Mouse (Mus musculus) forelimb bud, embryonic 11.5 days (tissue): ENCODE results near the gene Irf9.

Source experiments
- DNase-seq: peaks from one replicate; pipeline ENCODE4 v3.0.0-alpha.2; 2012; ENCODE audit warnings: low read depth, low spot score

The Irf9 gene

GRCm38 (mm10) chr14:55580731-55581130 lies 22.6 kb upstream of the Irf9 start:
- no peak for DNase-seq

DNA sequence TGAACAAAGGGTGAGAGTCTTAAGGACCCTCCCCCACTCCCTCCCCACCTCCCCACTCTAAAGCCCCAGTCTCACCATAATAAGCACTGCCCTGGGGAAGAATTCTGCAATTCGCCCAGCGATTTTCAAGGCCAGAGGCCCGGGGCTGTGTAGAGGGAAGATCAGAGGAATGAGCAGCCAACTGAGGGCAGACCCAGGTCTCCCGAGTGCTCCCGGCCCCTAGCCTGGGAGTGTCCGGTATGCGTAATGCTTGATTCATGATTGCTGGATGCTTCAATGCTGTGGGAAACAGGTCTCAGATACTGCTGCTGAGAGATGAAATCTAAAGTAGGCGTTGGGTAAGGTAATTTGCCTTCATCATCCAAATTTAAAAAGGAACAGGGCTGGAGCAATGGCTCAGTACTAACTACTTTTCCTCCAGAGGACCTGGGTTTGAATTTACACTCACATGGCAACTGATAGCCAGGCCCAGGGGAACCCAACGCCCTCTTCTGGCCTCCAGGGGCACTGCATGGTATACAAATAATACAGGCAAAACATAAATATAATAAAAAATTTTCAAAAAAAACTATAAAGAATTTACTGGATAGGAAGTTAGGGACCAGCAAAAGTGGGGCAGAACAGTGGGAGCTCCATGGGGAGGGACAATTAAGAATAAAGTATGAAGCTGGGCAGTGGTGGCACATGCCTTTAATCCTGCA lies 21.2 kb upstream of the Irf9 start:
- DNase-seq = no peak

DNA sequence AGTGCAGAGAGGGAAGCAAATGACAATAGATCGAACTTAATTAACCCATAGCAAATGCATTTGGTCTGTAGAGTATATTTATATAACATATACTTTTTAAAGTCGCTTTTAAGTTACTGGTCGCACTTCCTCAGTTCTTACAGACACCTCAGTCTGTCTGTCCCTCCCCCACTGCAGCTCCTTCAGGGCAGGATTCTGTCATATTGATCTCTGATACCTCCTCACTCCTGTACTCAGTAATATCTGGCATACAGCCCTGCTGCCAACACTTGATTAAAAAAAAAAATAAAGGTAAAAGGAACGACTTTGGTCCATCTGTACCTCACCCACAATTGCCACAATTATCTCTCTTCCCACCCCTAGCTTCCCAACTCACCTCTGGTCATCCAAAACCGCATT lies 19.1 kb upstream of the Irf9 start:
- no peak for DNase-seq

GRCm38 (mm10) chr14:55584702-55585565 lies 18.4 kb upstream of the Irf9 start, which contains the start of gene Emc9:
Gene Emc9 (minus strand): TSS chr14:55585302.
- DNase-seq = peak; percentile 36

DNA sequence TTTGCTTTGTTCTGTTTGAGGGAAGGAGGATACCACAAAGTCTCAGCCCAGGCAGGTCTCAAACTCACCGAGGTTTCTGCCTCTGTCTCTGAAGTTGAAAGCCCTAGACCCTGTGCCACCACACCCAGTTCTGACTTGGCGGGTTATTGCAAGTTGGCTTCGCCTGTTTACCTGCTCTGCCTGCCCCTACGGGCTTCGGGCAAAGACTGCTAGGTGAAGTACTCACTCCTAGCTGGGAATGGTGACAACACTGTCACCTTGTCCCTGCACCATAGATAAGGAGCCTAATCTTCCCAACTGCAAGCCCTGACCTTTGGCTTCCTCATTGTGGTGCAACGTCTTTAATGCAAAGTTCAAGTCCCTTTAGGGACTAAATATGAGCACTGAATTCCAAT lies 17.8 kb upstream of the Irf9 start:
- DNase-seq = no peak

GRCm38 (mm10) chr14:55586149-55586548 lies 17.2 kb upstream of the Irf9 start:
- DNase-seq = no peak

GRCm38 (mm10) chr14:55589271-55589670 lies 14.1 kb upstream of the Irf9 start:
- DNase-seq = no peak

DNA sequence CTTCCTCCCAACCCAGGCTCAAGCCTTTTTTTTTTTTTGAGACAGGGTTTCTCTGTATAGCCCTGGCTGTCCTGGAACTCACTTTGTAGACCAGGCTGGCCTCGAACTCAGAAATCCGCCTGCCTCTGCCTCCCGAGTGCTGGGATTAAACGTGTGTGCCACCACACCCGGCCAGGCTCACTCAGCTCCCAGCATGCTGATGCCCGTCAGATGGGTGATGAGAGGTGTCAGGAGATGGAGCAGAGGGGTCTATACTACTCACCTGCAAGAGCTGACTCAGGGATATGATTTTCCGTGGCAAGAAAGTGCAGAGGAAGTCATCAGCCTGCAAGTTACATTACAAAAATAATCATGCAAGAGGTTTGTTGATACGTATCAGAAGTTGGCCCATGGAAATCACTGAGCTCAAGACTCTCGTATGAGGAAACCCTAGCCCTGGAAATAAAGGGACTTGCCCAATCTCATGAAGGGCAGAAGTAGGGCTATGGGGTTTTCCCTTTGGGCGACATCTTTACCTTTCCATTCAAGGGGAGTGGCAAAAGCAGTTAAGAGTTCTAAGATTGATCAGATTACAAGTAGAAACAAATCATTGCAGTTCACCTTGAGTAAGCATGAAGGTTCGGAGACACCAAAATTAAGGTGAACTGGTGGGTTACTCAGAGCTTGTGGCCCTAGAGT lies 13.5 kb upstream of the Irf9 start:
- DNase-seq = no peak

DNA sequence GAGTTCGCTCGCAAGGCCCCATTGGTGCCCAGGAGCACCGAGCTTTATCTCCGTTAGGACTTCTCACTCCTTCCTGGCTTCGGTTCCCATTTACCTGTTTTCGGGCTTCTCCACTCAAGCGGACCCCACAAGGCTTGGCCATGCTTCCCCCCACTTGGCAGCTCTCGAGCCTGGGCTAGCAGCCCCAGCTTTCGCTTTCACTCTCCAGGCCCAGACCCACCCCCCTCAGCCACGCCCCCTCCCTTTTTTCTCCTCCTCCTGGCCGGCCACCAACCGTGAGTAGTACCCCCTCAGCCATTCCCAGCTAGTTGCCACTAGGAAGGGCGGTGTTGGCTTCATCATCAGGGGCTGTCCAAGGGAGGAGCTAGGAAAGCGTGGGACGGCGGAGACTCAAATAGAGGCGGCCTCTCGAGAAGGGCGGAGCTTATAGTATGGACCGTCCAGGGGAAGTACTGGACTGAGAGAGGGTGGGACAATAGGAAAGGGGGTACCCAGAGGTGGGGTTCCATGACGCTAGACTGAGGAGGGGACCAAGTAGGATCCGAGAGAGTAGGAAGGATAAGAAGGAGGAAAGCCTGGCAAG lies 12.5 kb upstream of the Irf9 start, which contains the start of gene Psme2:
TSS of gene Psme2 (minus strand) at position 366 of the 583 bp plus-strand sequence.
- peak; percentile 95 for DNase-seq

DNA sequence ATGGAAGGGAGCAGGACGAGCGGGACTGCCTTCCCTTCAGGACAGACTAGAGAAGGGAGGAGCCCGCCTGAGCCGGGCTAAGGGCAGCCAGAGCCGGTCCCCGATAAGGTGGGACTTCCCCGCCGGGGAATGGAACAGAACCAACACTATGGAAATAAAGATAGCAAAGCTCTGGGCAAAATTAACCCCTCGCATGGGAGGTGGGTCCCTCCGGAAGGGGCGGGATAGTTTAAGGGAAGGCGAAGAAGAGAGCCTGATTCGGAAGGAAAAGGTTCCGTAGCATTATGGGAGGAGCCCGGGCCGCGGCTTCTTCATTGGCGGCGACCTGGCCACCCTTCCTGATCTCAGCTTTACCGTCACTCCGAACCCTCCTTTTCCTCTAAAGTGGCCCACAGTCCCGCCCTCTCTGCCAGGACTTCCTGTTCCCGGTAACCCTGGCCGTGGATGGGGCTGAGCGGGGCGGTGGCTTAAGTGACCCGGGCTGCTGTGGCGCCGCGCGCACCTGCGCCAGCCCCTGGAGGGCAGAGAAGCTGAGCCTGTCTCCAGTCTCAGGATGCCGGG lies 12.0 kb upstream of the Irf9 start, which contains the start of gene Rnf31:
TSS of gene Rnf31 (plus strand) at position 378 of the 561 bp plus-strand sequence.
- peak; percentile 92 for DNase-seq

DNA sequence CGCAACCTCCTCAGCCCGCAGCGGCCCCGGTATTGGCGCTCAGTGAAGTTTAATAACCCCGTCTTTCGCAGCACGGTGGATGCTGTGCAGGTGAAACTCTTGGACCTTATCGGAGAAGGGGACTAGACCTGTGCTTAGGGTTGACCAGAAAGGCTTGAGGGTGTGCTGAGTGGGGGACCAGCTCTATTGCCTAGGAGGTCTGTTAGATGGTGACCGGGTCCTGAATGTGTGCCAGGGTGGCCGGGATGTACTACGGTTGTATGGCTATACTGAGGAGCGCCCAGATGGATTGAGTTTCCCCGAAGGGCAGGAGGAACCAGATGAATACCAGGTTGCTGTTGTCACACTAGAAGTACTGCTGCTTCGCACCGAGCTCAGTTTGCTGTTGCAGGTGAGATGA lies 11.1 kb upstream of the Irf9 start:
- DNase-seq = no peak

- DNase-seq = no peak
Measured at GRCm38 (mm10) chr14:55596036-55596690, 7.2 kb upstream of the Irf9 start.

DNA sequence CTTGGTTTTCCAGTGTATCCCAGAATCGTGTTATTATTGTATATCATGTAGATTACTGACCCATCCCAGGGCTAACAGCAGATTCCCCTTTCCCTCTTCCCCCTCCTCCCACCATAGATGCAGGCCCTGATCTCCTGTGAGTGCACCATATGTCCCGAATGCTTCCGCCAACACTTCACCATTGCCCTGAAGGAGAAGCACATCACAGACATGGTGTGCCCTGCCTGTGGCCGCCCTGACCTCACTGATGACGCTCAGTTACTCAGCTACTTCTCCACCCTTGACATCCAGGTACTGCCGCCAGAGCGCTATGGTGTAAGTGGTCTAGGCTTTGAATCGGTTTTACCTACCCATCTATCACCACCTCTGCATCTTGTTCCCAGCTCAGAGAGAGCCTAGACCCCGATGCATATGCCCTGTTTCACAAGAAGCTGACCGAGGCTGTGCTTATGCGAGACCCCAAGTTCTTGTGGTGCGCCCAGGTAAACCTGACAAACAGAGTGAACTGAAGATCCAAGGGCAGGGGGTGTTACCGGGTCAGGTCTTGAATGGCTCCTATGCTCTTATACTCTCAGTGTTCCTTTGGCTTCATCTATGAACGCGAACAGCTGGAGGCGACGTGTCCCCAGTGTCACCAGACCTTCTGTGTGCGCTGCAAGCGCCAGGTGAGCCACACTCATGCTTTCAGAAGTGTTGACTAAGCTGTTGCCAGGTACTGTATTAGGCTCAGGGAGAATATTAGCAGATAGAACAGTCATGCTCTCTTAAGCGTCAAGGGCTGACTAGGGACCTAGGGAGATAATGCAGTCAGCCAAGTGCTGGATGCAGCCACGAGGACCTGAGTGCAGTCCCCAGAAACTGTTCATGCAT lies 4.6 kb upstream of the Irf9 start:
- DNase-seq = no peak

DNA sequence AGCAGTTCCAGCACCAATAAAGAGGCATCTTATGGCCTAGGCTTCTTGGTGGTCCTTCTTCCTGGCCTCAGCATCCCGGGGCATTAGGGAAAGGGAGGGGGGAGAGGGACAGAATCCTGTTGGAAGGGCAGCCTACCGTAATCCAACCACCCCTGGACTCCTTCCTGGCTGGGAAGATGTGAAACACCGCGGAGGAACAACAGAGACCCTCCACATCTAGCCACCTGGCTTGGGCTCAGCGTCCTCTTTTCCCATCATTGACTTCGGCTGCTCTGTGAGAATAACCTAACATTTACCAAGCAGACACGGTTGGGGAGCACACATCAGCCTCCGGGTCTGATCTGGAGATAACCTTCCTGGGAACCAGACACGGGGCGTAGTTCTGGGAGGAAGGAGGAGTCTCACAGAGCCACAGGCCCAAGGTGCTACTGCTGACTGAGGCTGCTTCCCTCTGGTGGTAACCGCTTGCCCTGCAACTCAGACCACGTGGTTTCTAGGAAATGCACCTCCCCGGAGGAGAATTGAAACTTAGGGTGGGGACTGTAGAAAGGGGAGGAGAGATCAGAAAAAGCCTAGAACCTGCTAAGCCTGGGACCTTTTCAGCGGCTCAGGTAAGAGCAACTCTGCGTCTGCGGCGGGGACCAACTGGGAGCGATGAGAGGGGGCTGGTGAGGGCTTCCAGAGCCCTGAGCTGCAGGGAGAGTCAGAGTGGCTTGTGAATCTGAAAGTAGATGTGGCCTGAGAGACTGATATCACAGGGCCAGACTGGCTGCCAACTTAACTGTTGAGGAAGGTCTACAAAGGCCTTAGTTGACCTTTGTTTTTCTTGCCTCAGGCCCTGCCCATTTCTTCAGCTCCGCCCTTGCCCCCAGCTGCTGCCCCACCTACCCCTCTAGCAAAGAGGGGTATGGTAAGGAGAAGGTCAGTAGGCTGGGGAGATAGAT lies 534 bp downstream of the Irf9 start:
- DNase-seq = peak; percentile 88

GRCm38 (mm10) chr14:55604823-55605222 lies 1.5 kb downstream of the Irf9 start:
- no peak for DNase-seq

DNA sequence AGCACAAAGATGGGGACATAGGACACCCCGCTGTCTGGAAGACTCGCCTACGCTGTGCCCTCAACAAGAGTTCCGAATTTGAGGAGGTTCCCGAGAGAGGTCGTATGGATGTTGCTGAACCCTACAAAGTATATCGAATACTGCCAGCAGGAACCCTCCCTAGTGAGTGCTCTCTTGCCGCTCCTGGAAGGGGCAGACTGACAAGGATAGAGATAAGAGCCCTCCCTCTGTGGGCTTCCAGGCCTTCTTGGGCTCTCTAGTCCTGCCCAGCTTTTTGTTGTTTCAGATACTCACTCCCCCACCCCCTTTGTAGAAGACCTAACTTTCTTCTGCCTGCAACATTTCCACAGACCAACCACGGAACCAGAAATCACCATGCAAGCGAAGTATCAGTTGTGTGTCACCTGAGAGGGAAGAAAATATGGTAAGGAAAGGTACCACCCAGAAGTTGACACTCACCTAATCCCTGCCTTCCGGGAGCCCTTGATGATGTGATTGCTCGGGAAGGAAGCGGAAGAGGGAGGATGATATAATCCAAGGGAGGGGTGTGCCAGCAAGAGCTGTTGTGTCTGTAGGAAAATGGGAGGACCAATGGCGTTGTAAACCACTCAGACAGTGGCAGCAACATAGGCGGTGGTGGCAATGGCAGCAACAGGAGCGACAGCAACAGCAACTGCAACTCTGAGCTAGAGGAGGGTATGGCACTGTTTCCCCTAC lies 2.5 kb downstream of the Irf9 start:
- no peak for DNase-seq

- DNase-seq = no peak
Measured at GRCm38 (mm10) chr14:55608339-55608738, 5.0 kb downstream of the Irf9 start.

GRCm38 (mm10) chr14:55613346-55613745 lies 10.0 kb downstream of the Irf9 start:
- DNase-seq = no peak
